Mouse (Mus musculus) testis, adult 2 months (tissue): ENCODE results near the gene Mob3b.

Experiments
- CTCF ChIP-seq: fragments of 200-500 bp; IDR thresholded peaks from 2 replicates; pipeline ENCODE4 v1.5.1; 2012; ENCODE audit warnings: low read depth, mild to moderate bottlenecking, inconsistent platforms, low read length, moderate library complexity; ENCODE audit not compliant: control insufficient read depth, insufficient read depth, insufficient replicate concordance
- POLR2A ChIP-seq: fragments of 200-500 bp; IDR thresholded peaks from 2 replicates; pipeline ENCODE4 v1.6.1; 2012; ENCODE audit warnings: low read depth, mild to moderate bottlenecking, inconsistent platforms, low read length, moderate library complexity; ENCODE audit not compliant: control insufficient read depth

DNA sequence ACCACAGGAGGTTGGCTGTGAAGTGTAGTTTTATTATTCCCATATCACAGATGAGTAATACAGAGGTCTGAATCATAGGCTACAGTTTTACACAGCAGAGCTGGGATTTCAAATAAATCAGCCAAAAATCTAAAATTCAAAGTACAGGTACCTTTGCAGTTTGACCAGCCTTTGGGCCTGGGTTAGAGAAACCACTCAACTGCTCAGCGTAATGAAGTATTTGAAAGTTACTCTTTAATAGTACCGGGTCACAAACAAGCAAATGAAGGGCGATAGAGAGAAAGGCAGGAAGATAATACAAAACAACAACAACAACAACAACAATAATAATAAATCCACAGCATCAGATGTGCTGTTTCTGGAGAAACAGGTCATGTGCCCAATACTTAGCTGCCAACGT is 169.7 kb downstream of the Mob3b start:
- TF ChIP-seq CTCF (no peak), POLR2A (no peak)
